Mouse (Mus musculus) stomach, embryonic 14.5 days (tissue): ENCODE results near the gene Atp11a. TPM values are rescaled to one million over a fixed set of nuclear protein-coding genes. Genes with fewer than 3 reads are reported as not detected.

Experiments used
- ATAC-seq: fragments of 200-750 bp; cut with Nextera tagmentation; 2 replicates; pipeline ENCODE4 v1.8.0; 2017; ENCODE audit warnings: low read depth, moderate TSS enrichment; ENCODE audit not compliant: insufficient number of reproducible peaks, insufficient read depth, low FRiP score
- H3K27ac ChIP-seq: fragments of 300-500 bp; sonication (generic); 2 replicates; pipeline ENCODE4 v1.5.1; 2014; ENCODE audit warnings: mild to moderate bottlenecking, low read length, moderate library complexity, mixed read lengths
- H3K27me3 ChIP-seq: fragments of 300-500 bp; sonication (generic); 2 replicates; pipeline ENCODE4 v1.6.1; 2014; ENCODE audit warnings: low read length, control low read depth, mixed read lengths; ENCODE audit not compliant: control insufficient read depth, insufficient read depth
- H3K36me3 ChIP-seq: fragments of 300-500 bp; sonication (generic); 2 replicates; pipeline ENCODE4 v1.6.1; 2014; ENCODE audit warnings: mild to moderate bottlenecking, control low read depth, low read length, moderate library complexity, mixed read lengths; ENCODE audit not compliant: control insufficient read depth, insufficient read depth
- H3K4me1 ChIP-seq: fragments of 300-500 bp; sonication (generic); 2 replicates; pipeline ENCODE4 v1.6.1; 2014; ENCODE audit warnings: low read length, control low read depth, mixed read lengths; ENCODE audit not compliant: control insufficient read depth, insufficient read depth
- H3K4me2 ChIP-seq: fragments of 300-500 bp; sonication (generic); replicated peaks from 2 replicates; pipeline ENCODE4 v1.6.1; 2014; ENCODE audit warnings: low read depth, low read length, control low read depth
- H3K4me3 ChIP-seq: fragments of 300-500 bp; sonication (generic); 2 replicates; pipeline ENCODE4 v1.5.1; 2014; ENCODE audit warnings: low read depth, low read length, control low read depth
- H3K9ac ChIP-seq: fragments of 300-500 bp; sonication (generic); replicated peaks from 2 replicates; pipeline ENCODE4 v1.6.1; 2014; ENCODE audit warnings: low read depth, mild to moderate bottlenecking, control low read depth, low read length, moderate library complexity, mixed read lengths
- H3K9me3 ChIP-seq: fragments of 300-500 bp; sonication (generic); 2 replicates; pipeline ENCODE4 v1.6.1; 2016; ENCODE audit warnings: low read depth, low read length, control low read depth; ENCODE audit not compliant: control insufficient read depth
- WGBS: fragments of 180-500 bp; shearing (Covaris S2); extraction: QIAGEN DNeasy Blood & Tissue Kit; methylation state at CpG from one replicate; pipeline ENCODE4 v1.1.7; 2014; 5-methylcytosine and 5-hydroxymethylcytosine counted together
- polyA plus RNA-seq: library from polyadenylated mRNA; unstranded; fragments of >200 nt; fragmentation: Nextera tagmentation; extraction: Ambion mirVana; gene quantifications from 2 replicates; pipeline ENCODE4 v1.2.1, GENCODE M21; 2014

The Atp11a gene
- polyA plus RNA-seq = 18.9 and 20.8 TPM in 2 replicates

DNA sequence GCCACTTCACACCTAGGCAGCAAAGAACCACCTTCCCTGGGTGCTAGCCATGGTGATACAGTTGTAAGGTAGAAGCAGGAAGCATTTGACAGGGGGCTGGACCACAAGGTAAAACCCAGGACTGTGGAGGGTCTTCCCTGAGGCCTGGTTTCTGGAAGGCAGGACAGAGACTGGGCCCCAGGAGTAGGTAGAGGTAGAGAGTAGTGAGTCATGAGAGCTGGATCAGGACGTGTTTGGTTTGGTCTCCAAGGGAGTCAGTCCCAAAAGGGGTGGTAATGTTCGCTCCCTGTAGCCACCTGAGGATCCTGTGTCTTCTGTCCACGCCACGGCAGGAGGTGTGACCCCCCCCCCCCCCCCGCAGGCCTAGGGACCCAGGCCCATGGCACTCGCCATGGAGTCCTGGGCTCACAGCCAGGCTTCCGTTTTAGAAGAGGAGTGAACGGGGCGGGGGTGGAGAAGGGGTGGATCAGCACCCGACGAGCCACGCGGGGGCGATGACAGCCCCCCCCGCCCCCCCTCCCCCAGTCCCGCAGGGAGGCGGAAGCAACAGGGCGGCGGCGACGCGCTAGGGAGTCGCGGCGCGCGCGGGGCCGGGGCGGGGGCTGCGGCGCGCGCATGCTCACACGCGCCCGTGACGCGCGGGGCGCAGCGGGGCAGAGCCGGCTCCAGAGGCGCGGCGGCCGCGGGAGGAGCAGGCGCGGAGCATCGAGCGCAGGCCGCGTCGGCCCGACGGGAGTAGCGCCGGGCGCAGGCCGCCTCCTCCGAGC, at the start of gene Atp11a:
Gene Atp11a, plus strand, starts transcription at position 624 of the 767 bp plus-strand sequence.
- peak within 1 kb of the TSS; percentile 83 for H3K4me2 ChIP-seq
- no peaks in the 10 kb centered on the region for H3K27me3 ChIP-seq
- peak within 1 kb of the TSS; percentile 85 for H3K4me3 ChIP-seq
- H3K9ac ChIP-seq = peak within 1 kb of the TSS; percentile 92
- WGBS = under 1% methylated on average over 21 of the region's 62 CpGs
- H3K9me3 ChIP-seq = no peaks in the 10 kb centered on the region
- peaks cover 9% of the 10 kb centered on the region; the same call in 1 of the 2 replicates for H3K4me1 ChIP-seq
- H3K36me3 ChIP-seq = no peaks in the 10 kb centered on the region; the same call in 1 of the 2 replicates
- peak; percentile 88 for ATAC-seq
- H3K27ac ChIP-seq = peak within 1 kb of the TSS; percentile 67; the same call in 1 of the 2 replicates

DNA sequence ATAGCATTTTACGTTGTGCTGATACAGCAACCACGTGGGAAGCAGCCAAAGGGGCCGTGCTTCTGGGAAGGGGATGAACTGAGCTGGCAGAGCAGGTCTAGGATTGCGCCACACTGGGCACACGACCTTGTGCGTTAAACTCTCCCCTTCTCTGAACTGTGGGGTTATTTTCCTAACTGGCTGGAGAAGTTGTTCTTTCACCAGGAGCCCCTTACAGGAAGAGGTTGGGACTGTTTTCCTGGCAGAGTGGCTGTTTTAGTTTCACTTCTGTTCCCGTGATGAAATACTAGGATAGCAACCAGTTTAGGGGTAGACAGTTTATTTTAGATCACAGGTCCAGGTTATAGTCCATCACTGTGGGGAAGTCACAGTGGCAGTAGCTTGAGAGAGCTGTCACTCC, 45.2 kb upstream of the Atp11a start:
- H3K36me3 ChIP-seq = no peaks in the 10 kb centered on the region
- no peak overlapping the region for H3K4me2 ChIP-seq
- 75% methylated on average over 7 of the region's 7 CpGs for WGBS
- H3K27me3 ChIP-seq = no peaks in the 10 kb centered on the region
- no peak for ATAC-seq
- no peaks in the 10 kb centered on the region for H3K4me1 ChIP-seq
- H3K9ac ChIP-seq = no peak overlapping the region
- H3K4me3 ChIP-seq = no peak overlapping the region
- no peak overlapping the region for H3K27ac ChIP-seq
- H3K9me3 ChIP-seq = no peaks in the 10 kb centered on the region

DNA sequence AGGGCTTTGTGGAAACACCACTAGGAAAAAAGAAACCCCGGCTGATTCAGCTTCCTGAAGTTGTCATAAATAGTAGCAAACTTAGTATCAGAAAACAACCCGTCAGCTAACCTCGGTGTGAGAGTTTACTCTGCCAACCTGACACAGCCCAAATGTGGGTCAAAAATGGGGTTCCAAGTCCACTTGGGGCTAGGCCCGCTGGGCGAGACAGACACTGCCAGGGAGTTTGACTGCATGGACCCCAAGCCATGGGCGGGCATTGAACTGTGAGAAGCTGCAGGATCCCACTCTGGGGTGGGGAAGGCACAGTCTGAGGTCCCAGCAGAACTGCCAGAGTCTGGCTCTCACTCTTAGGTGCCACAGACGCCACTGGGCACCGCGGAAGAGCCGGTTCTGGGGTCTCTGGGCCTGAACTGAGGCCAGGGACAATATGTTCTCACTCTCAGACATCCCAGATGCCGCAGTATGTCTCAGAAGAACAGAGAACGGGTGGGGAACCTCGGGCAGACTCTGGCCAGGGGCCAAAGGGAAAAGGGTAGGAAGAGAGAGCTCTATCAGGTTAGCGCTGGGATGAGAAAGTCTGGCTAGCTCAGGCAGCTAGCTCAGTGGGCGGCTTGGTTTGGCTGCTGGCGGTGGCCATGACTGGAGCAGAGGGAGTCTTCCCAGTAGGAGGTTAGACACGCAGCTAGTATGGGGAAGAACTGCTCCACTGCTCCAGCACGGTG, 40.8 kb upstream of the Atp11a start:
- Histone ChIP-seq H3K4me2 (no peak overlapping the region), H3K27me3 (no peaks in the 10 kb centered on the region), H3K4me1 (peaks cover 9% of the 10 kb centered on the region; the same call in 1 of the 2 replicates), H3K9ac (no peak overlapping the region), H3K9me3 (no peaks in the 10 kb centered on the region), H3K36me3 (no peaks in the 10 kb centered on the region), H3K4me3 (no peak overlapping the region), H3K27ac (no peak overlapping the region)
- WGBS = 81% methylated on average over 18 of the region's 18 CpGs
- no peak for ATAC-seq

DNA sequence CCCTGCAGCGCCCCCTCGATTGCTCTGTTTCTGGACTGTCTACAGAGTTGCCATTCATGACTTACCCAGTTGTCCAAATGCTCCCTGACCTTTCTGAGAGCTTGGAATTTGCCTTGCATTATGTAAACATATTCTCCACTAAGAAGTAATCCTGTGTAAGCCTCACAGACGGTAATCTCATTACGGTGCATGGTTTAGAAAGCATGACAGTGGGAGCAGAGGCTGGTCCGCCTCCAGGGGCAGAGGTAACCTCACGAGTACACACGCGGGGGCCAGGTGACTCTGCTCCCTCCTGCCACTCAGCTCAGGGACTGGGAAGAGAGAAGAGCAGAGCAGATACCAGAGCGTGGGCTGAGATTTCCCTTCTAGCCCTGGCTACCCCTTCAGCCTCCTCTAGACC, 37.7 kb upstream of the Atp11a start:
- Histone ChIP-seq H3K4me2 (no peak overlapping the region), H3K27me3 (no peaks in the 10 kb centered on the region), H3K27ac (no peak overlapping the region), H3K36me3 (no peaks in the 10 kb centered on the region), H3K4me3 (no peak overlapping the region), H3K4me1 (peaks cover 9% of the 10 kb centered on the region; the same call in 1 of the 2 replicates), H3K9ac (no peak overlapping the region), H3K9me3 (no peaks in the 10 kb centered on the region)
- 41% methylated on average over 9 of the region's 9 CpGs for WGBS
- ATAC-seq = no peak

DNA sequence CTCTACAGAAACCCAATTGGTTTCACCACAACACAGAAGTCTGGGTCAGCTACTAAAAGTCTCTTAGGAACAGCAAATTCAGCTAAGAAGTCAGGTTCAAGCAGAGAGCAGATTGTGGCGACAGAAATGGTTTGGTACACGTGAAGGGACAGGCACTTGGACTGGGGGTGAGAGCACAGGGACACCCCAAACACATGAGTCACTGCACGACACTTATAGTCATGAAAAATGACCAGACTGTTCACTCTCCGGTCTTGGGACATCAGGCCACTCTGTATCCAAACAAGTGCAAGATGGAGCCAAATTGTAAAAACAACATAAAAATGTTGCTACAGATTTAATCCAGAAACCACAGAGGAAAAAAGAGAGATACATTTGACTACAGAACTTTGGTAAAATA, 28.2 kb upstream of the Atp11a start:
- Histone ChIP-seq H3K27me3 (no peaks in the 10 kb centered on the region), H3K36me3 (no peaks in the 10 kb centered on the region), H3K4me1 (no peaks in the 10 kb centered on the region), H3K9me3 (no peaks in the 10 kb centered on the region), H3K27ac (no peak overlapping the region), H3K4me3 (no peak overlapping the region), H3K9ac (no peak overlapping the region), H3K4me2 (no peak overlapping the region)
- WGBS = 73% methylated on average over 4 of the region's 4 CpGs
- ATAC-seq = no peak

DNA sequence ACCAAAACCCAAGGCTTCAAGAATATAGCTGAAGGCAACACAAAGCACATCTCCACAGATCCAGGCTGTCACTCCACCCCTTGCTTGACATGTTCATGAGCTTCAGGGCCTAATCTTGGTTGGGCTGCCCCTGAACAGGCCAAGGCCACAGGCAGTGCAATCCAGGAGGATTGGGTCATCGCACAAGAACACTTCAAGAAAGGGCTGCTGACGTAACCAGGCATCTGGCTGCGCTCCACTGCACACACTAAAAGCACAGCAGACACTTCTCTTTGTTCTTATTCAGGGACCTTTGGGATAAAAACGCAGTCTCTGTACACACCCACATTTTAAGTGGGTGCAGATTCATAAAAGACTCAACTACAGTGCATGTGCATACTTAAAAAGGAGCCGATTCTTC, 26.0 kb upstream of the Atp11a start:
- Histone ChIP-seq H3K9me3 (no peaks in the 10 kb centered on the region), H3K4me3 (no peak overlapping the region), H3K4me2 (no peak overlapping the region), H3K9ac (no peak overlapping the region), H3K27me3 (no peaks in the 10 kb centered on the region), H3K4me1 (no peaks in the 10 kb centered on the region), H3K27ac (no peak overlapping the region), H3K36me3 (no peaks in the 10 kb centered on the region)
- no peak for ATAC-seq
- WGBS = 71% methylated on average over 5 of the region's 5 CpGs

DNA sequence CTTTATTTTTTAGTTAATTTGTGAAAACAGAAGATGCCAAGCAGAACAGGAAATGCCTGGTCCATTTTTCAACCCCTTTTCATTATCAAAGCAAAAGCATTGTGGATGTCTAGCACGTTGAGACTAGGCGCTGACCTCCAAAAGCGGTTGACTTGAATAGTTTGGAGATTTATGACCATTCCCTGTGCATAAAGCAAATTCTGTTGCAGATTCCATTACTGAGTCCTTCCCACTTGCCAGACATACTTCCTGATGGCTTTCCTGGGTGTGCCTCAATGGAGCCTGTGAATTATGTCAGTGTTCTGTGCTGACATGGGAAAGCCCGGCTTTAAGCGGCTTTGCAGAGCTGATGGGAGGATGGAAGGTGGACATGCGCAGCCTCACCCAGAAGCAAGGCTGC, 24.4 kb upstream of the Atp11a start:
- Histone ChIP-seq H3K27me3 (no peaks in the 10 kb centered on the region), H3K4me1 (no peaks in the 10 kb centered on the region), H3K4me3 (no peak overlapping the region), H3K36me3 (no peaks in the 10 kb centered on the region), H3K9ac (no peak overlapping the region), H3K27ac (no peak overlapping the region), H3K4me2 (no peak overlapping the region), H3K9me3 (no peaks in the 10 kb centered on the region)
- no peak for ATAC-seq
- WGBS = 57% methylated on average over 6 of the region's 6 CpGs

DNA sequence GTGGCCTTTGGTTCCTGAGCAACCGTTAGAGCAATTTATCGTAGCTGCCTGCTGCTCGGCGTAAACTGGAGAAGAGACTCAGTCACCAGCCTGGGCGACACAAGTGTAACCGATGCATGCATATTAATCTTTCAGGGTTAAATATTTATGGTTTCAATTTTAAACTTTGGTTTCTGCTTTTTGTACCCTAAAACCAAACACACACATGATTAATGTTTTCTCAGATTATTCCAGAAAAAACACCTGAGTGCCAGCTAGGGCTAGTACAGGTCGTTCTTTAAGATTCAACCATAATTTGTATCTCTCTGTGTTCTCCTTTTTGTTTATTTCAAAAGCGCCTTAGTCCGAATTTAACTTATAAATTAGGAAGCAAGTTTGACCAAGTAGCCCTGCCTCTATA, 17.7 kb upstream of the Atp11a start:
- no peak for ATAC-seq
- H3K27ac ChIP-seq = no peak overlapping the region
- H3K9me3 ChIP-seq = no peaks in the 10 kb centered on the region
- H3K4me3 ChIP-seq = no peak overlapping the region
- WGBS = 50% methylated on average over 9 of the region's 9 CpGs
- no peaks in the 10 kb centered on the region for H3K36me3 ChIP-seq
- H3K4me1 ChIP-seq = no peaks in the 10 kb centered on the region
- no peak overlapping the region for H3K4me2 ChIP-seq
- H3K27me3 ChIP-seq = no peaks in the 10 kb centered on the region
- no peak overlapping the region for H3K9ac ChIP-seq
